Mouse (Mus musculus) forebrain, postnatal 0 days (tissue): Measurements from ENCODE around the gene Suox. TPM values are rescaled to one million over a fixed set of nuclear protein-coding genes. Genes with fewer than 3 reads are reported as not detected.
"Not testable (repeated sequence)": the region's sequence is repeated elsewhere in the genome, so short reads cannot be mapped to it uniquely, and the experiment has no call there.

Source experiments
- ATAC-seq: fragments of 200-750 bp; cut with Nextera tagmentation; 2 replicates; pipeline ENCODE4 v1.8.0; 2017; ENCODE audit warnings: mild to moderate bottlenecking, moderate library complexity
- DNase-seq: peaks from one replicate; pipeline ENCODE4 v3.0.0-alpha.2; 2015
- H3K27ac ChIP-seq: fragments of 300-500 bp; sonication (generic); 2 replicates; pipeline ENCODE4 v1.5.1; 2014; ENCODE audit warnings: low read depth, mild to moderate bottlenecking, antibody characterized with exemption, low read length, moderate library complexity, mixed read lengths
- H3K27me3 ChIP-seq: fragments of 300-500 bp; sonication (generic); 2 replicates; pipeline ENCODE4 v1.6.1; 2014; ENCODE audit warnings: mild to moderate bottlenecking, low read length, mixed read lengths; ENCODE audit not compliant: insufficient read depth
- H3K36me3 ChIP-seq: fragments of 300-500 bp; sonication (generic); 2 replicates; pipeline ENCODE4 v1.6.1; 2014; ENCODE audit warnings: mild to moderate bottlenecking, moderate library complexity; ENCODE audit not compliant: insufficient read depth
- H3K4me1 ChIP-seq: fragments of 300-500 bp; sonication (generic); 2 replicates; pipeline ENCODE4 v1.6.1; 2014; ENCODE audit warnings: antibody characterized with exemption; ENCODE audit not compliant: insufficient read depth
- H3K4me2 ChIP-seq: fragments of 300-500 bp; sonication (generic); 2 replicates; pipeline ENCODE4 v1.6.1; 2014; ENCODE audit warnings: low read depth, mild to moderate bottlenecking, moderate library complexity
- H3K4me3 ChIP-seq: fragments of 300-500 bp; sonication (generic); 2 replicates; pipeline ENCODE4 v1.5.1; 2014; ENCODE audit warnings: low read depth, low read length, mixed read lengths
- H3K9ac ChIP-seq: fragments of 300-500 bp; sonication (generic); 2 replicates; pipeline ENCODE4 v1.6.1; 2014; ENCODE audit warnings: mild to moderate bottlenecking
- H3K9me3 ChIP-seq: fragments of 300-500 bp; sonication (generic); 2 replicates; pipeline ENCODE4 v1.6.1; 2016; ENCODE audit warnings: low read length
- CTCF ChIP-seq: sonication (generic); IDR thresholded peaks from 2 replicates; pipeline ENCODE4 v1.5.1; 2016; ENCODE audit warnings: antibody characterized with exemption, control low read depth, low read depth
- WGBS: fragments of 180-500 bp; shearing (Covaris S2); extraction: QIAGEN DNeasy Blood & Tissue Kit; methylation state at CpG from one replicate; pipeline ENCODE4 v1.1.7; 2014; 5-methylcytosine and 5-hydroxymethylcytosine counted together
- polyA plus RNA-seq: library from polyadenylated mRNA; unstranded; fragments of >200 nt; fragmentation: Nextera tagmentation; extraction: Ambion mirVana; gene quantifications from 2 replicates; pipeline ENCODE4 v1.2.1, GENCODE M21; 2015
- total RNA-seq: library from RNA; depleted of rRNA; stranded (reverse); fragments of >200 nt; gene quantifications from 2 replicates; pipeline ENCODE4 v1.2.3, GENCODE M21; 2014

Suox gene
- total and polyA plus RNA-seq, 2 experiments from 2014 or later, result 10.1 to 10.6 TPM

DNA sequence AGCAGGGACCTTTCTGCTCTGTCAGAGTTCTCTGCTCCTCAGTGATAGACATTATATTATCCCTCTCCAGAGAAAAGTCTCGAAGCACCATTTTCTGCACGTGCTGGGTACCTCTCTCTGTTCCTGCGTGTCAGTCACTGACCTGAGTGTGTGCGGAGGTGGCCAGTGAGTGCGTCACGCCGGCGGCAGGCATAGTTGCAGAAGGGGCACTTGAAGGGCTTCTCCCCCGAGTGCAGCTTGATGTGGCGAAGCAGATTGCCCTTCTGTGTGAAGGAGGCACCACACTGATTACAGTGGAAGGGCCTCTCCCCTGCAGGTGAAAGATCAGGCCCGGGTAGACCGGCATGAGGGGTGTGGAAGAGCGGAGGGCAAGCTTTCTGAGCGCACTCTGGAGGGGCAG, 33.9 kb downstream of the Suox start:
- no peak for DNase-seq
- Histone ChIP-seq H3K27me3 (no peaks in the 10 kb centered on the region), H3K4me1 (peaks cover 13% of the 10 kb centered on the region; the same call in 1 of the 2 replicates), H3K4me3 (no peak overlapping the region), H3K9ac (no peak overlapping the region), H3K4me2 (no peak overlapping the region), H3K27ac (no peak overlapping the region), H3K36me3 (peaks cover 52% of the 10 kb centered on the region), H3K9me3 (no peaks in the 10 kb centered on the region)
- ATAC-seq, result no peak
- WGBS, result 88% methylated on average over 14 of the region's 14 CpGs
- no peak for TF ChIP-seq CTCF

DNA sequence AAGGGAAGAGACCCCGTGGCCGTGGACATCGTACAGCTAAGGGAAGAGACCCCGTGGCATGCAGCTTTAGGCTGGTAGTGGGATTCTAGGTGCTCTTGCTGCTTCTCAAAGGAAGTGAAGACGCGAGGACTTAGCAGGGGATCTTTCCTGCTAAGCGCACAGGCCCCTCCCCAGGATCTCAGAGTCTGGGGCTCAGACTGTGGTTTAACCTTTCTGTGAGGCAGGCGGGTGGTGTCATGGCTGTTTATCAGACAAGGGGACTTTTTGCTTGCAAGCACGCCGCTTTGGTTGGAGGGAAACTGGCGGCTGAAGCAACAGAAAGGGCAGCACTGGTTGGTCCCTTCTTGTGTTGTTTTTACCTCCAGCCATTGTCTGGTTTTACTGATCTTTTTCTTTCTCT, 36.9 kb downstream of the Suox start:
- Histone ChIP-seq H3K4me2 (no peak overlapping the region), H3K36me3 (peaks cover 78% of the 10 kb centered on the region), H3K4me3 (no peak overlapping the region), H3K27ac (no peak overlapping the region), H3K4me1 (no peaks in the 10 kb centered on the region), H3K9me3 (no peaks in the 10 kb centered on the region), H3K27me3 (no peaks in the 10 kb centered on the region), H3K9ac (no peak overlapping the region)
- TF ChIP-seq CTCF, result no peak
- DNase-seq, result no peak
- 12% methylated on average over 11 of the region's 11 CpGs for WGBS
- ATAC-seq, result no peak

DNA sequence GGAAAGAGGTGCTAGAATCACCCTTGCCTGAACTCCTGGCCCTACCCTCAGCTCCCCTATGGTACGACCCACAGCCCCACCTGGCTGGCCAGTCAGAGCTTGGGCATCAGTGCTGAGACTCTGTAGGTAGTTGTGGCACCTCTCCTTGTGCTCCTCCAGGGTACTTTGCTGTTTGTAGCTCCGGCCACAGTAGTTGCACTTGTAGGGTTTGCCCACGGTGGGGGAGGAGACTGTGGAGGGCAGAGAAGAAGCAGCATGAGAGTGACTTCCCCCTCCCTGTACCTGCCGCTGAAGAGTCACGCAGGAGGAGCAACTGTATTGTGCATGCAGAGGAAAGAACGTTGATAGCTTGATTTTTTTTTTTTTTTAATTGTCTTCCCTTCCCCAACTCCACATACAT, 37.3 kb downstream of the Suox start:
- Histone ChIP-seq H3K4me3 (no peak overlapping the region), H3K36me3 (peaks cover 78% of the 10 kb centered on the region), H3K27me3 (no peaks in the 10 kb centered on the region), H3K4me2 (no peak overlapping the region), H3K9ac (no peak overlapping the region), H3K27ac (no peak overlapping the region), H3K4me1 (no peaks in the 10 kb centered on the region), H3K9me3 (no peaks in the 10 kb centered on the region)
- ATAC-seq (no peak), DNase-seq (no peak)
- TF ChIP-seq CTCF, result no peak
- WGBS, result 51% methylated on average over 6 of the region's 6 CpGs

DNA sequence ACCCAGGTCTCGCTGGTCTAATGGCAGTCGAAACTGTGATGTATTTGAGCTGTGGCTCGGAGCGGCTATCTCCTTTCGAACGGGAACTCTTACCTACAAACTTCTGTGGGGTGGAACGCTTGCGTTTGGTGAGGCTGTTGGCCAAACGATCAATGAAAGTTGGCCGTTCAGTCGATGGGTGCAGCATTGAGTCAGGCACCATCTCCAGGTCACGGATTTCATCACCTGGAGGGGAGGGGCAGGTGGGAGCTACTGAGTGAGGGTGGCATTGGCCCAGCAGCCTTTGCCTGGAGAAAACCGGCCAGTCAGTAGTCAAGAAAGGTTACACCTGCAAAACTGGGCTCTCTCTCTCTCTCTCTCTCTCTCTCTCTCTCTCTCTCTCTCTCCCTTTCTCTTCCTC, 38.2 kb downstream of the Suox start:
- DNase-seq (no peak), ATAC-seq (no peak)
- no peak overlapping the region for H3K27ac ChIP-seq
- H3K36me3 ChIP-seq, result peaks cover 70% of the 10 kb centered on the region
- no peaks in the 10 kb centered on the region for H3K9me3 ChIP-seq
- no peak for TF ChIP-seq CTCF
- WGBS, result 94% methylated on average over 13 of the region's 13 CpGs
- H3K4me1 ChIP-seq, result no peaks in the 10 kb centered on the region
- H3K4me2 ChIP-seq, result no peak overlapping the region
- H3K27me3 ChIP-seq, result no peaks in the 10 kb centered on the region
- H3K9ac ChIP-seq, result no peak overlapping the region
- no peak overlapping the region for H3K4me3 ChIP-seq

DNA sequence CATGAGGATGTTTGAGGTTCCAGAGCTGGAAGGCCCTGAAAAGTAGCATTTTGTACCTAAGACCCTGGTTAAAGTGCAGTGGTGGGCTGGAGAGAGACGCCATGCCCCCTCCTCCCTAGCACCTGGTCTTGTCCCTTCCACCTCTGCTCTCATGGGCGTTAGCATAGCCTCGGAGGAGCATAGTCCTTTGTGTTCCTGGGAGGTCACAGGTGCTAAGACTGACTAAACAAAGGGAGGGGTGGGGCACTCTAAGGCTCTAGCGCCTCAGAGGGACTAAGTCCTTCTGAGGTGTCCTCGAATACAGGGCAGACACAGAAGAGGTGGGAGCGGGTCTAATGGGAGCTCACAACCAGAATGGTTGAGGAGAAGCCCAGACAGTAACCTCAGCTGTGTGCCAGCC, 42.3 kb downstream of the Suox start:
- 21% methylated on average over 6 of the region's 6 CpGs for WGBS
- H3K9ac ChIP-seq, result no peak overlapping the region
- H3K4me2 ChIP-seq, result no peak overlapping the region
- no peaks in the 10 kb centered on the region for H3K4me1 ChIP-seq
- no peaks in the 10 kb centered on the region for H3K27me3 ChIP-seq
- no peak for DNase-seq
- no peaks in the 10 kb centered on the region for H3K9me3 ChIP-seq
- peaks cover 40% of the 10 kb centered on the region for H3K36me3 ChIP-seq
- ATAC-seq, result no peak
- H3K27ac ChIP-seq, result no peak overlapping the region
- TF ChIP-seq CTCF, result no peak
- H3K4me3 ChIP-seq, result no peak overlapping the region

DNA sequence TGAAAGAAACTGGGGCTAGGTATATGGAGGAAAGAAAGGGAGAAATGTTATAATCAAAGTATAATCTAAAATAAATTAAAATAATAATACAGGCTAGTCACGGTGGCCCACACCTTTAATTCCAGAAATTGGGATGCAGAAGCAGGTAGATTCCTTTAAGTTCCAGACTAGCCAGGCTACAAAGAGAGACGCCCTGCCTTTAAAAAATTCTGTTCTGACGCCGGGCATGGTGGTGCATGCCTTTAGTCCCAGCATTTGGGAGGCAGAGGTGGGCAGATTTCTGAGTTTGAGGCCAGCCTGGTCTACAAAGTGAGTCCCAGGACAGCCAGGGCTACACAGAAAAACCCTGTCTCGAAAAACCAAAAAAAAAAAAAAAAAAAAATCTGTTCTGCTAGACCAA, 43.6 kb downstream of the Suox start:
- WGBS, result 87% methylated on average over 5 of the region's 5 CpGs
- not testable (repeated sequence) for H3K9ac ChIP-seq, H3K27ac ChIP-seq, ATAC-seq, DNase-seq, H3K4me2 ChIP-seq, H3K9me3 ChIP-seq, H3K4me1 ChIP-seq, H3K4me3 ChIP-seq, H3K27me3 ChIP-seq
- peaks cover 29% of the 10 kb centered on the region for H3K36me3 ChIP-seq

DNA sequence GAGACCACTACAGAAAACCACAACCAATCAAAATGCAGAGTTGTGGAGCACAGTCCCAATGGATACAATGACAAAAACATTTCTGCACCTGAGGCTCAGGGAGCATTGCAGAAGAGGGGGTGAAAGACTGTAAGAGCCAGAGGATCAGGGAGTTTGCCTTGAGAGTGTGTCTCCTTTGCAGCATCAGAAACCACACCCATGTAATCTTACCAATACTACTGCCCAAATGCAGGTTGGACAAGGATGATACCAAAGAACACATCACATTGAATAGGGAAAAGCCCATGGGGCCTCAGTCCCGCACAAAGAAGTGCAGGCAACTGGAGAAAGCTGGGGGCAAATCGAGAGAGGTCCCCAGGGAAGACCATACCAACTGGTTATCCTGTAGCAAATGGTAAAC, 44.1 kb downstream of the Suox start:
- TF ChIP-seq CTCF, result no peak
- no peak overlapping the region for H3K4me3 ChIP-seq
- no peaks in the 10 kb centered on the region for H3K9me3 ChIP-seq
- H3K27me3 ChIP-seq, result no peaks in the 10 kb centered on the region
- peaks cover 26% of the 10 kb centered on the region for H3K36me3 ChIP-seq
- WGBS, result 79% methylated on average over 2 of the region's 2 CpGs
- DNase-seq, result no peak
- no peak overlapping the region for H3K4me2 ChIP-seq
- H3K4me1 ChIP-seq, result 0 out of 2 replicates have a peak, but pooled peaks cover 8% of the 10 kb centered on the region
- no peak overlapping the region for H3K9ac ChIP-seq
- ATAC-seq, result no peak
- no peak overlapping the region for H3K27ac ChIP-seq
